Comparison of ENCODE assay signal across 35 mouse cellular contexts in genomic region chr9:65382031-65382750, GRCm38 (mm10). TPM values are rescaled to one million over a fixed set of nuclear protein-coding genes. Genes with fewer than 3 reads are reported as not detected.
DNase-seq lines count a peak whose midpoint lies in the region; ATAC-seq and TF ChIP-seq lines count a peak whose summit lies in the region.
"Had no signal": no experiment of that assay in that cellular context is flagged by ENCODE, and none has a peak within 500 bp of the region (broad histone marks: within the 10 kb centered on the region; RNA-seq: fewer than 3 reads in every experiment).

No protein-coding gene starts in this region.

- no peaks in the 10 kb centered on the region for H3K9me3 ChIP-seq in lung, postnatal 0 days (ENCODE audit: low read length)
- H3K9me3 ChIP-seq: embryonic facial prominence, embryonic 12.5 days; forebrain, embryonic 15.5 days; G1E; heart, embryonic 15.5 days; hindbrain, embryonic 10.5 days; hindbrain, embryonic 15.5 days; limb, embryonic 12.5 days; liver, embryonic 12.5 days; neural tube, embryonic 13.5 days had no signal

- peak overlapping the region; percentile 87 for H3K27ac ChIP-seq in lung, postnatal 0 days (ENCODE audit: low read length)
- peak overlapping the region; percentile 72 for H3K27ac ChIP-seq in brown adipose tissue, adult 24 weeks (replicated peaks; ENCODE audit: low read depth, low read length)
- H3K27ac ChIP-seq: embryonic facial prominence, embryonic 12.5 days; forebrain, embryonic 15.5 days; heart, embryonic 15.5 days; hindbrain, embryonic 10.5 days; hindbrain, embryonic 15.5 days; layer of hippocampus, adult 2 months; left cerebral cortex, adult 2 months; limb, embryonic 12.5 days; liver, embryonic 12.5 days; neural tube, embryonic 13.5 days had no signal

- peaks cover 3% of the 10 kb centered on the region; the same call in 1 of the 2 replicates for H3K4me1 ChIP-seq in lung, postnatal 0 days (ENCODE audit: insufficient read depth, low read depth, low read length)
- peaks cover 23% of the 10 kb centered on the region for H3K4me1 ChIP-seq in brown adipose tissue, adult 24 weeks (ENCODE audit: control insufficient read depth, insufficient read depth, insufficient read length, low read length)
- H3K4me1 ChIP-seq: embryonic facial prominence, embryonic 12.5 days; forebrain, embryonic 15.5 days; hindbrain, embryonic 15.5 days; liver, embryonic 12.5 days had no signal

- WGBS in lung, postnatal 0 days: 45% methylated on average over 6 of the region's 6 CpGs

- no peaks in the 10 kb centered on the region for H3K27me3 ChIP-seq in lung, postnatal 0 days (replicated peaks; ENCODE audit: insufficient read depth, low read length)
- H3K27me3 ChIP-seq: embryonic facial prominence, embryonic 12.5 days; forebrain, embryonic 15.5 days; heart, embryonic 15.5 days; hindbrain, embryonic 15.5 days; limb, embryonic 12.5 days; neural tube, embryonic 13.5 days had no signal

- DNase-seq in gastrocnemius, postnatal 14 days: peak; percentile 29
- DNase-seq in gastrocnemius, adult 8-10 months (ENCODE audit: low spot score in 2 of 2): no peak
- DNase-seq in heart, postnatal 4 days: peak; percentile 35
- no peak for DNase-seq in heart, adult 11 months
- DNase-seq in lung, postnatal 0 days (ENCODE audit: low spot score): peak; percentile 70
- no peak for DNase-seq in lung, postnatal 25 days (ENCODE audit: low spot score)
- DNase-seq in cerebellum, postnatal 25 days: no peak
- DNase-seq: cerebellum, adult 11 months; cerebellum, adult 9-10 months; embryo, embryonic 11 days; gastrocnemius, postnatal 36 days; heart, adult 2 months; kidney, adult 11 months; kidney, postnatal 36 days; liver, postnatal 0 days; right cerebral cortex, postnatal 4 days had no signal

- intact Hi-C loops in gastrocnemius, postnatal 14 days (cut with DNase I; ENCODE audit: low total_unique reads): no loop called here

- ATAC-seq in lung, postnatal 0 days: peak; percentile 7; the same call in 1 of the 2 replicates
- ATAC-seq: forebrain, embryonic 15.5 days; inflammation-experienced regulatory T-cells, adult 6 months; liver, embryonic 12.5 days; liver, postnatal 0 days had no signal

- TF ChIP-seq CTCF in lung, postnatal 0 days (IDR thresholded peaks at IDR 0.05): no peak

- H3K4me3 ChIP-seq in lung, postnatal 0 days (ENCODE audit: low read depth, low read length): no peak overlapping the region
- no peak overlapping the region for H3K4me3 ChIP-seq in brown adipose tissue, adult 24 weeks (ENCODE audit: insufficient read depth, low read depth, low read length)
- H3K4me3 ChIP-seq: embryonic facial prominence, embryonic 12.5 days; forebrain, embryonic 15.5 days; heart, adult 2 months; heart, embryonic 15.5 days; hindbrain, embryonic 10.5 days; hindbrain, embryonic 15.5 days; layer of hippocampus, adult 2 months; left cerebral cortex, adult 2 months; limb, embryonic 12.5 days; liver, embryonic 12.5 days; neural tube, embryonic 13.5 days had no signal

- H3K36me3 ChIP-seq in lung, postnatal 0 days (ENCODE audit: insufficient read depth, low read length): no peaks in the 10 kb centered on the region
- H3K36me3 ChIP-seq: embryonic facial prominence, embryonic 12.5 days; forebrain, embryonic 15.5 days; G1E; heart, embryonic 15.5 days; hindbrain, embryonic 15.5 days; liver, embryonic 12.5 days had no signal

- H3K9ac ChIP-seq in lung, postnatal 0 days (replicated peaks; ENCODE audit: low read depth): no peak overlapping the region
- H3K9ac ChIP-seq: embryonic facial prominence, embryonic 12.5 days; forebrain, embryonic 15.5 days; heart, embryonic 15.5 days; hindbrain, embryonic 15.5 days; limb, embryonic 12.5 days; liver, embryonic 12.5 days; liver, postnatal 0 days; neural tube, embryonic 13.5 days had no signal

- H3K4me2 ChIP-seq in lung, postnatal 0 days (replicated peaks; ENCODE audit: low read depth, low read length): no peak overlapping the region
- H3K4me2 ChIP-seq: embryonic facial prominence, embryonic 12.5 days; forebrain, embryonic 15.5 days; heart, embryonic 15.5 days; hindbrain, embryonic 15.5 days; limb, embryonic 12.5 days; liver, embryonic 12.5 days; midbrain, embryonic 11.5 days; neural tube, embryonic 13.5 days had no signal

- TF ChIP-seq EP300 in lung, postnatal 0 days (IDR thresholded peaks at IDR 0.05): peak; percentile 45; the same call in 1 of the 2 replicates

RNA-seq across cellular contexts. Expression of gene Kbtbd13, which starts 9.3 kb away (rescaled TPM):
- total RNA-seq in gastrocnemius, postnatal 14 days (2021): 10 to 100 TPM in 1 of 2 experiments, 1 to 10 TPM in 1; 5.5 to 10.2 TPM
- 10 to 100 TPM in 3 of 4 experiments, 1 to 10 TPM in 1; 9.8 to 12.3 (median 11.4) TPM for total RNA-seq in gastrocnemius, adult 8-10 months (2022)
- 1 to 10 TPM; 1.1 to 1.2 TPM for total RNA-seq in heart, postnatal 4 days (2021)
- polyA plus RNA-seq in lung, postnatal 0 days (2015; fragmentation: Nextera tagmentation; extraction: Ambion mirVana): 2.4 and 2.9 TPM in 2 replicates
- polyA plus RNA-seq in brown adipose tissue, adult 24 weeks (2012; ENCODE audit: insufficient read depth, insufficient read length, missing spikeins): 1.0 and 2.7 TPM in 2 replicates
- total RNA-seq: G1E; megakaryocyte, adult 5-6 weeks had no signal
- polyA plus RNA-seq: G1E; inflammation-experienced regulatory T-cells, adult 6 months had no signal

RNA-seq across cellular contexts. Expression of gene Rasl12, which starts 16.1 kb away (rescaled TPM):
- 1 to 10 TPM; 6.7 to 7.7 TPM for total RNA-seq in gastrocnemius, postnatal 14 days (2021)
- total RNA-seq in gastrocnemius, adult 8-10 months (2022): 1 to 10 TPM; 2.1 to 3.8 (median 2.2) TPM
- total RNA-seq in heart, postnatal 4 days (2021): 10 to 100 TPM in 1 of 2 experiments, 1 to 10 TPM in 1; 10.0 to 10.7 TPM
- 73.2 and 84.4 TPM in 2 replicates for polyA plus RNA-seq in lung, postnatal 0 days (2015; fragmentation: Nextera tagmentation; extraction: Ambion mirVana)
- polyA plus RNA-seq in brown adipose tissue, adult 24 weeks (2012; ENCODE audit: insufficient read depth, insufficient read length, missing spikeins): 138 and 139 TPM in 2 replicates
- polyA plus RNA-seq: G1E had no signal

RNA-seq across cellular contexts. Expression of gene Ubap1l, which starts 21.4 kb away (rescaled TPM):
- under 1 TPM; 0.14 to 0.38 TPM for total RNA-seq in gastrocnemius, postnatal 14 days (2021)
- total RNA-seq in gastrocnemius, adult 8-10 months (2022): under 1 TPM in 3 of 4 experiments, not detected in 1; 0.31 to 0.52 (median 0.46) TPM
- total RNA-seq in heart, postnatal 4 days (2021): under 1 TPM in 1 of 2 experiments, not detected in 1; 0.36 TPM
- polyA plus RNA-seq in lung, postnatal 0 days (2015; fragmentation: Nextera tagmentation; extraction: Ambion mirVana): 0.33 and 0.40 TPM in 2 replicates
- polyA plus RNA-seq in brown adipose tissue, adult 24 weeks (2012; ENCODE audit: insufficient read depth, insufficient read length, missing spikeins): 0.75 TPM in 1 of 2 replicates, not detected in the other
- polyA plus RNA-seq: liver, embryonic 12.5 days; liver, postnatal 0 days had no signal

RNA-seq across cellular contexts. Expression of gene Pdcd7, which starts 36.3 kb away (rescaled TPM):
- 10 to 100 TPM in 1 of 2 experiments, 1 to 10 TPM in 1; 9.1 to 13.2 TPM for total RNA-seq in gastrocnemius, postnatal 14 days (2021)
- 10 to 100 TPM; 12.1 to 19.7 (median 15.0) TPM for total RNA-seq in gastrocnemius, adult 8-10 months (2022)
- 10 to 100 TPM; 12.1 to 13.2 TPM for total RNA-seq in heart, postnatal 4 days (2021)
- 8.6 and 8.7 TPM in 2 replicates for polyA plus RNA-seq in lung, postnatal 0 days (2015; fragmentation: Nextera tagmentation; extraction: Ambion mirVana)
- polyA plus RNA-seq in brown adipose tissue, adult 24 weeks (2012; ENCODE audit: insufficient read depth, insufficient read length, missing spikeins): 7.3 and 11.6 TPM in 2 replicates

RNA-seq across cellular contexts. Expression of gene Slc51b, which starts 40.6 kb away (rescaled TPM):
- not detected for total RNA-seq in gastrocnemius, postnatal 14 days (2021)
- not detected for total RNA-seq in gastrocnemius, adult 8-10 months (2022)
- total RNA-seq in heart, postnatal 4 days (2021): not detected
- polyA plus RNA-seq in lung, postnatal 0 days (2015; fragmentation: Nextera tagmentation; extraction: Ambion mirVana): not detected in 2 replicates
- not detected in 2 replicates for polyA plus RNA-seq in brown adipose tissue, adult 24 weeks (2012; ENCODE audit: insufficient read depth, insufficient read length, missing spikeins)
- total RNA-seq: G1E; gastrocnemius, postnatal 36 days; heart, adult 2 months; layer of hippocampus, adult 2 months; layer of hippocampus, postnatal 14 days; left cerebral cortex, adult 2 months; left cerebral cortex, postnatal 25 days; megakaryocyte, adult 5-6 weeks had no signal
- polyA plus RNA-seq: embryonic facial prominence, embryonic 12.5 days; forebrain, embryonic 15.5 days; frontal cortex, adult 2 months; G1E; heart, adult 2 months; heart, embryonic 15.5 days; hindbrain, embryonic 10.5 days; hindbrain, embryonic 15.5 days; inflammation-experienced regulatory T-cells, adult 6 months; limb, embryonic 12.5 days; liver, embryonic 12.5 days; midbrain, embryonic 11.5 days; neural tube, embryonic 13.5 days; spleen, adult 2 months had no signal

Comparison
In these comparisons a context has a peak if more than half of its experiments do, and no peak if none do; other contexts are left out.
1. DNase-seq: peak in gastrocnemius, postnatal 14 days (single experiment), heart, postnatal 4 days (single experiment) and lung, postnatal 0 days (single experiment); none in gastrocnemius, adult 8-10 months (0 of 2), heart, adult 11 months (single experiment), lung, postnatal 25 days (single experiment) and cerebellum, postnatal 25 days (0 of 2).